Mouse (Mus musculus) CD8-positive naive resting alpha-beta T cell, adult 2 months (primary cell): ENCODE results near the gene Sucnr1.

ENCODE experiments used
- DNase-seq, 2 experiments: peaks; one replicate each; pipeline ENCODE4 v3.0.0; 2022; ENCODE audit warnings: low read depth in 2 of 2, low spot score in 2 of 2

Gene Sucnr1

DNA sequence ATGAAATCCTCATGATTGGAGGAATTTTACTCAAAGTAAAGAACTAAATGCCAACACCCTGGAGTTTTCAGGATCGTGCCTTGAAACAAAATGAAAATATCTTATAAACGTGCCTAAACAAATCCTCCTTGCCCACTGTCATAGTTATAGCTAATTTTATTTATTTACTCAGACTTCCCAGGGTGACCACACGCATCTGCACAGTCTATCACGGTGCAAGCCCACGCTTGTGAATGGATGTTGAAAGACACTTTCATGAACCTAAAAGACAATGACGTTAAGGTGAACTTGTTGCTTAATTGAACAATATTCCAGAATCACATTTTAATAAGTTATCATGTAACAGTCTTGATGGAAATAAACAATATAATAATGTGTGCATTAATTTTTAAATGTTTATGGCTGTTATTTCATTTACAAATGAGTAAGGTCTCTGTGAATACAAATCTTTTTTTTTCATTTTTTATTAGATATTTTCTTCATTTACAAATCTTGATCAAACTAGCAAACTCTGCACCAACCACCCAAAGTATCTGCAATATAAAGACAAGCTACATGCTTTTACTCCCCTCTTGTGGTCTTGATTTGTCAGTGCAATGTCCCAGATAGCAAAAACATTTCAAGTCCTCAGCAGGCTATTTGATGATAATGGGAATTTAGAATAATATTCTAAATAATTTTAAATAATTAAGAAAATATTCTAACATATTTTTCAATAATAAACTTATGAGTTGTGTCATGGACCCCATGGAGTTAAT lies 30.4 kb downstream of the Sucnr1 start:
- DNase-seq: no peak

DNA sequence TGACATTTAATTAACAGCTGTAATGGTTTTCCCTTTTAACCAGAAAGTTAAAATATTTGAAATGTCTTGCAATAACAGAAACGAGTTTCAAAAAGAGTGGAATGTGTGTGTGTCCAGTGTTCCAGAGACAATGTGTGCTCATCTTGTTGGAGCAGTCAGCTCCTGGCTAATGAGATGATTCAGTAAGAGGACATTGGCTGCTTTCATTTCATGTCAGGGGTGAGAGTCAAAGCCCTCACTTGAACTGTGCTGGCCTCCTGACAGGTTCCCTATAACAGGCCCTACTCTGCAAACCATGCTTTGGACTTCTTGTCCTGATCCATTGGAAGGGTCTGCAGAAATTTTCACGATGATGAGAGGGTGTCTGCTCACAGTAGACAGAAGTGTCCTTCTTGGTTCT lies 32.9 kb downstream of the Sucnr1 start:
- no peak for DNase-seq

DNA sequence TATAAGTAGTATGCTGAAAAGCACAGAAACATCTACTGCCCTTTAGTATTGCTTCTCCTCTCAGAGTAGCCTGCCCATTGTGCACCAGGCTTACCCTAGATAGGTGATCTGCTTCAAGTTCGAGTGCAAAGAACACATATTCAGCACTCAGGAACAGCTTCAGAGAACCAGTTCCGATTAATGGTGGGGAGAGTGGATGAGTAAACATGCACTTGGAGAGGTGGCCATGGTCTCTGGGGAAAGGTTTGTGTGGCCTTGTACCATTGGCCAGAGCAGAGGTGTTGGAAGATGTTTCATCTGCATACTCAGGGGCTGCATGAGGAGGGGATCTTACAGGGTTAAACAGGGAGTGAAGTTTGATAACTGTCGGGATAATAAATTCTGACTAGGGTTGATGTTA lies 39.8 kb downstream of the Sucnr1 start:
- DNase-seq: no peak

- DNase-seq: no peak
Observed at GRCm38 (mm10) chr3:60123859-60124794, 42.5 kb downstream of the Sucnr1 start.

DNA sequence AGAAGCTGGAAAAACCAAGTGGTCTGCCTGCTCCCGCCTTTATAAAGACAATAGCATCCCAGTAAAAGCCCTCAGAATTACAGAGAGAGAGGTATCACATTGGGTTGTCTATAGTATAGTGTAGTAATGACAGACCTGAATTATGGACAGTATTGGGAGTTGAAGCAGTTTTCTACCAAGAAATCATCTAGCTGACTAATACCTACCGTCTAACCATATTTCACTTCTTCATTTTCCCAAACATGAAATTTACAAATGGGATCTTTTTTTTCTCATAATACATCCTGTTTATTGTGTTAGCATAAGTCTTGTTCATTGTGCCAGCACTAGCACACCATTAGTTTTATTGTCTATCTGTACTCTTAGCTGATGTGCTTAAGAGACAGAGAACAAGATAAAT lies 44.9 kb downstream of the Sucnr1 start:
- no peak for DNase-seq

DNA sequence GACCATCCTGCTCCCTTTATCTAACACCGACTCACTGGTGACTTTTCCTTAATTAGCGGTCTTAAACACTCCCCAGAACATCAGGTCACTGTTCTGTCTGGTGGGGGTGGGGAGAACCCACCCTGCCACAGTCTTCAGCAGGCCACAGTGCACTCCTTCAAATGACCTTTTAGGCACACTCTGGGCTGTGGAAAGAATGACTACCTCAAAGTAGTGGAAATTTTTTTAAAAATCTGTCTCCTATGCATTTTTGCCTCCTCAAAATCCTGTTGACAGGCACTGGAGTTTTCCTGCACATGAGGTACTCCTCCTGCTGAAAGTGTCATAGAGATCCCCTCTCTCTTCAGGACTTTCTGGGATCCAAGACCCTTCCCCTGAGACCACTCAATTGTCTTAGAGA lies 46.6 kb downstream of the Sucnr1 start:
- DNase-seq: no peak

DNA sequence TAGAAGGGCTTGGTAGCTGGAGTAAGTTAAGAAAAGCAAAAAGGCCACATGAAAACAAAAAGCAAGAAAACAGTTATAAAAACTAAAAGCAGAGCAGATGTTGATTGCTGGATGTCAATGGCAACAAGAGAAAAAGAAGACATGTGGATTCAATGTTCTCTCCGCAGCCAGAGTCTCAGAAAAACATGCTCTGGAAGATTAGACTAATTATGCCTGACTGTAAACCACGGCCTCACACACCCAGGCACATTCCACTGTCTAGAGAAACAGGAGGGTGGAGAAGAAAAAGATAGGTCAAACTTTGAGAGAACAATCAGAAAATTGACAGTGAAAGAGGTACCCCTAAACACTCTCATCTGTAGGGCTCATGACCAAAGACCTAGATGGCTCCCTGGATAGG lies 54.1 kb downstream of the Sucnr1 start:
- DNase-seq: no peak
